Mouse (Mus musculus): Measurements from ENCODE around the gene Fam240b. TPM values are rescaled to one million over a fixed set of nuclear protein-coding genes. Genes with fewer than 3 reads are reported as not detected.
A peak's percentile ranks its signal among the peaks of the same experiment; 100 is the strongest.

Gene Fam240b
- polyA plus RNA-seq, 1 experiment: not detected

GRCm38 (mm10) chr13:64450001-64450794, 47.4 kb downstream of the Fam240b start:
- H3K4me3 ChIP-seq (replicated peaks; ENCODE audit: control insufficient read depth, low read depth, low read length): no peak overlapping the region
- H3K4me1 ChIP-seq (ENCODE audit: control insufficient read depth, insufficient read depth, low read length): no peaks in the 10 kb centered on the region; the same call in 1 of the 2 replicates
- WGBS: 52% methylated on average over 7 of the region's 7 CpGs
- TF ChIP-seq POLR2A (IDR thresholded peaks at IDR 0.05; ENCODE audit: borderline replicate concordance, control insufficient read depth, low read depth, low read length) (no peak), CTCF (IDR thresholded peaks at IDR 0.05; ENCODE audit: control insufficient read depth, insufficient read depth, low read length) (no peak)
- H3K27ac ChIP-seq (ENCODE audit: control insufficient read depth, insufficient read depth, low read depth, low read length, poor library complexity): no peak overlapping the region

- no peaks in the 10 kb centered on the region; the same call in 1 of the 2 replicates for H3K4me1 ChIP-seq (ENCODE audit: control insufficient read depth, insufficient read depth, low read length)
- no peak overlapping the region for H3K27ac ChIP-seq (ENCODE audit: control insufficient read depth, insufficient read depth, low read depth, low read length, poor library complexity)
- 61% methylated on average over 5 of the region's 5 CpGs for WGBS
- TF ChIP-seq POLR2A (IDR thresholded peaks at IDR 0.05; ENCODE audit: borderline replicate concordance, control insufficient read depth, low read depth, low read length): no peak
- TF ChIP-seq CTCF (IDR thresholded peaks at IDR 0.05; ENCODE audit: control insufficient read depth, insufficient read depth, low read length): no peak
- no peak overlapping the region for H3K4me3 ChIP-seq (replicated peaks; ENCODE audit: control insufficient read depth, low read depth, low read length)
These were observed 48.9 kb downstream of the Fam240b start for GRCm38 (mm10) chr13:64448729-64449128.

- no peak overlapping the region for H3K27ac ChIP-seq (ENCODE audit: control insufficient read depth, insufficient read depth, low read depth, low read length, poor library complexity)
- WGBS: 2% methylated on average over 1 of the region's 1 CpGs
- no peaks in the 10 kb centered on the region; the same call in 1 of the 2 replicates for H3K4me1 ChIP-seq (ENCODE audit: control insufficient read depth, insufficient read depth, low read length)
- TF ChIP-seq POLR2A (IDR thresholded peaks at IDR 0.05; ENCODE audit: borderline replicate concordance, control insufficient read depth, low read depth, low read length) (no peak), CTCF (IDR thresholded peaks at IDR 0.05; ENCODE audit: control insufficient read depth, insufficient read depth, low read length) (peak; percentile 22; the same call in 1 of the 2 replicates)
- no peak overlapping the region for H3K4me3 ChIP-seq (replicated peaks; ENCODE audit: control insufficient read depth, low read depth, low read length)
These were observed 49.6 kb downstream of the Fam240b start for GRCm38 (mm10) chr13:64447947-64448346.

- Histone ChIP-seq H3K4me1 (ENCODE audit: control insufficient read depth, insufficient read depth, low read length) (no peaks in the 10 kb centered on the region; the same call in 1 of the 2 replicates), H3K27ac (ENCODE audit: control insufficient read depth, insufficient read depth, low read depth, low read length, poor library complexity) (no peak overlapping the region), H3K4me3 (replicated peaks; ENCODE audit: control insufficient read depth, low read depth, low read length) (no peak overlapping the region)
- WGBS: 61% methylated on average over 9 of the region's 9 CpGs
- no peak for TF ChIP-seq POLR2A (IDR thresholded peaks at IDR 0.05; ENCODE audit: borderline replicate concordance, control insufficient read depth, low read depth, low read length)
- no peak for TF ChIP-seq CTCF (IDR thresholded peaks at IDR 0.05; ENCODE audit: control insufficient read depth, insufficient read depth, low read length)
These were observed 52.2 kb downstream of the Fam240b start for GRCm38 (mm10) chr13:64445254-64445920.

GRCm38 (mm10) chr13:64443263-64443894, 54.2 kb downstream of the Fam240b start:
- TF ChIP-seq CTCF (IDR thresholded peaks at IDR 0.05; ENCODE audit: control insufficient read depth, insufficient read depth, low read length) (no peak), POLR2A (IDR thresholded peaks at IDR 0.05; ENCODE audit: borderline replicate concordance, control insufficient read depth, low read depth, low read length) (no peak)
- H3K4me3 ChIP-seq (replicated peaks; ENCODE audit: control insufficient read depth, low read depth, low read length): no peak overlapping the region
- H3K4me1 ChIP-seq (ENCODE audit: control insufficient read depth, insufficient read depth, low read length): no peaks in the 10 kb centered on the region; the same call in 1 of the 2 replicates
- 64% methylated on average over 4 of the region's 4 CpGs for WGBS
- no peak overlapping the region for H3K27ac ChIP-seq (ENCODE audit: control insufficient read depth, insufficient read depth, low read depth, low read length, poor library complexity)

GRCm38 (mm10) chr13:64440592-64440991, 57.0 kb downstream of the Fam240b start:
- TF ChIP-seq POLR2A (IDR thresholded peaks at IDR 0.05; ENCODE audit: borderline replicate concordance, control insufficient read depth, low read depth, low read length): no peak
- Histone ChIP-seq H3K4me3 (replicated peaks; ENCODE audit: control insufficient read depth, low read depth, low read length) (no peak overlapping the region), H3K4me1 (ENCODE audit: control insufficient read depth, insufficient read depth, low read length) (no peaks in the 10 kb centered on the region), H3K27ac (ENCODE audit: control insufficient read depth, insufficient read depth, low read depth, low read length, poor library complexity) (no peak overlapping the region)
- 12% methylated on average over 4 of the region's 4 CpGs for WGBS

GRCm38 (mm10) chr13:64439471-64439870, 58.1 kb downstream of the Fam240b start:
- no peak overlapping the region for H3K27ac ChIP-seq (ENCODE audit: control insufficient read depth, insufficient read depth, low read depth, low read length, poor library complexity)
- no peaks in the 10 kb centered on the region for H3K4me1 ChIP-seq (ENCODE audit: control insufficient read depth, insufficient read depth, low read length)
- H3K4me3 ChIP-seq (replicated peaks; ENCODE audit: control insufficient read depth, low read depth, low read length): no peak overlapping the region
- 76% methylated on average over 5 of the region's 5 CpGs for WGBS
- TF ChIP-seq POLR2A (IDR thresholded peaks at IDR 0.05; ENCODE audit: borderline replicate concordance, control insufficient read depth, low read depth, low read length) (no peak), CTCF (IDR thresholded peaks at IDR 0.05; ENCODE audit: control insufficient read depth, insufficient read depth, low read length) (no peak)

GRCm38 (mm10) chr13:64438863-64439452, 58.6 kb downstream of the Fam240b start:
- WGBS: 55% methylated on average over 9 of the region's 9 CpGs
- Histone ChIP-seq H3K4me3 (replicated peaks; ENCODE audit: control insufficient read depth, low read depth, low read length) (no peak overlapping the region), H3K4me1 (ENCODE audit: control insufficient read depth, insufficient read depth, low read length) (no peaks in the 10 kb centered on the region), H3K27ac (ENCODE audit: control insufficient read depth, insufficient read depth, low read depth, low read length, poor library complexity) (no peak overlapping the region)
- TF ChIP-seq POLR2A (IDR thresholded peaks at IDR 0.05; ENCODE audit: borderline replicate concordance, control insufficient read depth, low read depth, low read length) (no peak), CTCF (IDR thresholded peaks at IDR 0.05; ENCODE audit: control insufficient read depth, insufficient read depth, low read length) (peak; percentile 74)

Data from bone marrow, adult 2 months (tissue).